Mouse (Mus musculus): Measurements from ENCODE around the gene Ccdc13.

Gene Ccdc13

DNA sequence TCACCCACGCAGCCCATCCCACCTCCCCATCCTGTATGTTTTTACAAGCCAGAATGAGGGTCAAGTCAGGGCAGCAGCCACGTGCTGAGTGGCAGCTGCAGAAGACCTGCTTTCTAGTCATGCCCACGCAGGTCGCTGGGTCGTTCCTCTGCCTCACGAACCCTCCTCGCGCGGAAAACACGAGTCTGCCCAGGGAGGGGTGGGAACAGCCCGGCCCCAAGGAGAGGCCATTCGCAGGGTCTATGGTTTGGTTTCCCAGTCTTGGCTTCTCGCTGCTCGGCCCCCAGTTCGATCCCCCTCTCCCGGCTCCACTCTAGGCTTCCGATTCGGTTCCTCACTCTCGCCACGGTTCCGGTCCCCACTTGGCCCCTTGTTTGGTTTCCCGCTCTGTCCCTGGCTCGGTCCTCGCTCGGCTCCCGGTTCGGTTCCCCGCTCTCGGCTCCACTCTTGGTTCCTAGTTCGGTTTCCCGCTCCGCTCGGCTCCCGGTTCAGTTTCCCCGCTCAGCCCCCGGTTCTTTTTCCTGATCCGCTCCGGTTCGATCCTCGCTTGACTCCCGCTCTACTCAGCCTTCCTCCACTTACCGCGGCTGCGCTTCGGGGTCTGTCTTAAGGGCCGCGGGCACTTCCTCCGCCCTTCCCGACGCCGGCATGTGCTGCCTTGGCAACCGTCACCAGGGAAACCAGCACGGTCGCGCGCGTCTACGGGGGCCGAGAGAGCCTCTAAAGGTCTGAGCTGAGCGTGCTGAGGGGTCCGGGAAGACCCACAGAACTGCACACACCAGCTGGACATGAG, at the start of gene Ccdc13:
TSS of gene Ccdc13 (minus strand) at position 633 of the 793 bp plus-strand sequence.
- peak; percentile 39 to 50 for DNase-seq

GRCm38 (mm10) chr9:121882015-121882457, 42.8 kb upstream of the Ccdc13 start:
- DNase-seq: no peak

DNA sequence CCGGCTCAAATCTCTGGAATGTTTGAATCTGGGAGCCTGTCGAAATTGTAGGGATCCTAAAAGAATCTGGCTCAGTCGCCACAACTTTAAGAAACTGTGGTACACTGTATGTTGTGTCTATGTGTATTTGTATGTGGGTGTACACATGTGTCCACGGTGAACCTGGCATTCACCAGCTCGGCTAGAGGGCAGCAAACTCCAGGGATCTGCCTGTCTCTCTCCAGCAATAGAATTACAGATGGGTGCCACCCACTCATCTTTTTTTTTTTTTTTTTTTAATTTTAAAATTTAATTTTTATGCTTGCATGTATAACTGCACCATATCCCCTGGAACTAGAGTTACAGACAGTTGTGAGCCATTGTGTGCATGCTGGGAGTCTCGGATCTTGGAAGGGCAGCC, 42.0 kb upstream of the Ccdc13 start:
- DNase-seq: no peak

DNA sequence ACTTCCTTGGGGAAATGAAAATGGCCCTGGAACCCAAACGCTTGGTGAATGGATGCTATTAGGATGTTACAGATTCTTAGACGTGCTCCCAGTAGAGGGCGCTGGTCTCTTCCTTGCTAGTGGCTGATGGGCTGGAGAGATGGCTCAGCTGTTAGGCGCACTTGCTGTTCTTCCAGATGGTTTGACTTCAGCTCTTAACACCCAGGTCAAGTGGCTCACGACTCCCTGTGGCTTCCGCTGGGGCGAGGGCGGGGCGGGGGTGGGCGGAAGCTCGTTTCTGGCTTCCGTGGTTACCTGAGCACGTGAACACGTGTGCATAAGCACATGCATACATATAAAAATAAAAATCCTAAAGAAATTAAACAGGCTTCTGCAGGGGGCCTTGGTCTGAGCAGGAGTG, 41.6 kb upstream of the Ccdc13 start:
- peak; percentile 49 to 68 for DNase-seq

- DNase-seq: peak; percentile 51 to 70
Observed at GRCm38 (mm10) chr9:121877052-121877740, 37.9 kb upstream of the Ccdc13 start.

DNA sequence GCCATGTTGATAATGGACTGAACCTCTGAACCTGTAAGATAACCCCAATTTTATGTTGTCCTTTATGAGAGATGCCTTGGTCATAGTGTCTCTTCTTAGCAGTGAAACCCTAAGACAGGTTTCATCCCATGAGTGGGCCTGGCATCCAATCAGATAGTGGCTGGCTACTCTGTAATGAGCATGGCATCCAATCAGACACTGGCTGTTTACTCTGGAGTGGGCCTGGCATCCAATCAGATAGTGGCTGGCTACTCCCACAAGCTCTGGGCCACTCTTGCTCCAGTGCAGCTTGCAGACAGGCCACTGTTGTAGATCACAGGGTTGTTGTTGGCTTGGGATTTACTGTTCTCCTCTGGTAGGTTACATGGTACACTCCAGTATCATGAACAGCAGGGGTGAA, 34.3 kb upstream of the Ccdc13 start:
- no peak for DNase-seq

GRCm38 (mm10) chr9:121872062-121872683, 32.9 kb upstream of the Ccdc13 start:
- DNase-seq: no peak

GRCm38 (mm10) chr9:121869973-121870515, 30.8 kb upstream of the Ccdc13 start:
- DNase-seq: no peak

GRCm38 (mm10) chr9:121869432-121869831, 30.2 kb upstream of the Ccdc13 start:
- no peak for DNase-seq

GRCm38 (mm10) chr9:121868236-121868635, 29.0 kb upstream of the Ccdc13 start:
- DNase-seq: no peak

DNA sequence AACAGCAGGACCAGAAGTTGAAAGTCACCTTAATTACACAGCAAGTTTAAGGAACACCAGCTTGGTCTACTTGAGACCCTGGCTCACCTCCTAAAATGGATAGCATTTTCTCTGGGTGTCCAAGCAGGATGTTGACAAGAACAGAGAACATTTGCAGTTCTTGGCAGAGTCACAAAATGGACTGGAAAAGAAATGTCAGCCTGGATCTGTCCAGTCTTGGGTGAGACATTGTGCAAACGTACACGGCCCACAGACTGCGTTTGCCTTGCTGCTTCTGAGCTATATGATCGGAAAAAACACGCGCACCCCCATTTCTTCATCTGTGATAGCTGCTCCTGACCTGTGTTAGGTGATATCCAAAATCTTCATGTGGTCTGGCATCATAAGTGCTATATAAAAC, 28.4 kb upstream of the Ccdc13 start:
- no peak for DNase-seq

GRCm38 (mm10) chr9:121865425-121866008, 26.3 kb upstream of the Ccdc13 start:
- DNase-seq: no peak

DNA sequence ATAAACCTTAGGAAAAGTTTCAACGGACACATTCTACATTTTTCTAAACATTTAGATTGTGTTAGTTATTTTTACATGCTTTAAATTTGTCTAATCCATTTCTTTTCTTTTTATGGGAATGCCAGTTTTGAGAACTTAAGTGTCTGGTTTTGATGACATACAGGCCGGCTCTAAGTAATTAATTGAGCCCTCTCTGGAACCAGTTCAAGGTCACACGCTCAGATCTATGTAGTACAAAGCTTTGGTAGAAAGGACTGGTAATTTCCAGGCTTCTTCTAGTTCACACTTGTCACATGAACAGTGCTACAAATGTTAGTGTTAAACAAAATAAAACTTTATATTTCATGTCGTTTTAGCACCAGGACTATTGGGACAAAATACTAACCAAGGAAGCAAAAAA, 25.6 kb upstream of the Ccdc13 start:
- DNase-seq: no peak

DNA sequence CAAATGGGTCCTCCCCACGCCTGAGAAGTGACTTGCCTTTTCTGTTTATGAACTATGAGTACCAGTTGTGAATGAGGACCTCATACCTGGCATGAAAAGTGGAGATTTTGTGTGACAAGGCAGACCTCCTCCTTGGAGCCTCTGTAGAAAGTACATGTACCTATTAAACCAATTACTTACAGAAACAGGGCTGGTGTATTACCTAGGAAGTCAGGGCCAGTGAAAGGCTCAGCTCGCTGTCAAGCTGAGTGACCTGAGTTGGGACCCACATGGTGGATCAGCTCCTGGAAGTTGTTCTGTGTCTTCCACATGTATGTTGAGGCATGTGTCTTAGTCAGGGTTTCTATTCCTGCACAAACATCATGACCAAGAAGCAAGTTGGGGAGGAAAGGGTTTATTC, 21.7 kb upstream of the Ccdc13 start:
- DNase-seq: no peak

GRCm38 (mm10) chr9:121859345-121859744, 20.1 kb upstream of the Ccdc13 start:
- DNase-seq: no peak

- no peak for DNase-seq
Observed at GRCm38 (mm10) chr9:121858153-121858488, 18.9 kb upstream of the Ccdc13 start, which contains the start of gene Higd1a. Gene Higd1a, minus strand, starts transcription at chr9:121858362.

DNA sequence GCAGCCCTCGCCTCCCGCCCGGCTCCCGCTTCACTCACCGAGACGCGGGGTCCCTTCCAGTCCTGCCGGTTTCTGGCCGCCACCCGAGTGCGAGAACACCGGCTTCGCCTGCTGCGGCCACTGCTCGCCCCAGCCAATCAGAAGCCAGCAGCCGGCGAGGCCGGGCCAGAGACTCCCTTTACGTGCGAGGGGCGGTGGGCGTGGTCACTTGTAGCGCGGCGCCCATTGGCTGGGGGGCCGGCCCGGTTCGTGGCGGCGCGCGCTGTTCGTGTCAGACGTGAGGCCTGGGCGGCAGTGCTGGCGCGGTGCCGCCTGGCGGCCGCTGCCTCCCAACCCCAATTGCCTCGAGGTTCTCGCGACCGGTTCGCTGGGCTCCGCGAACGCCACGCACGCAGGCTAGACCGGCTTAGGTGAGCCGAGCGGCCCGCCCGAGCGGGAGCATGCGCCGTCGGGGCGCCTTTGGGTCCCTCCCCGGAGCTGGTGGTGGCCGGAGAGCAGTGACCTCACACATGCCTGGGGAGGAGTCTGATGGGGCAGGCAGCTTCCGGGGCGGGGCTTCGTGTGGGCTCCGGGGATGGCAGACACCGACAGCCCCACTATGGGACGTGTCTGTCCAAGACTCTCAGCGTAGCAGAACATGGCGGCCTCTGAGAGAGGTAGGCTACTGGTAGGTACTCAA, 18.4 kb upstream of the Ccdc13 start:
- peak; percentile 97 to 98 for DNase-seq

- DNase-seq: peak; percentile 38 to 54
Observed at GRCm38 (mm10) chr9:121856649-121857416, 17.6 kb upstream of the Ccdc13 start.

- no peak for DNase-seq
Observed at GRCm38 (mm10) chr9:121854246-121854645, 15.0 kb upstream of the Ccdc13 start.

DNA sequence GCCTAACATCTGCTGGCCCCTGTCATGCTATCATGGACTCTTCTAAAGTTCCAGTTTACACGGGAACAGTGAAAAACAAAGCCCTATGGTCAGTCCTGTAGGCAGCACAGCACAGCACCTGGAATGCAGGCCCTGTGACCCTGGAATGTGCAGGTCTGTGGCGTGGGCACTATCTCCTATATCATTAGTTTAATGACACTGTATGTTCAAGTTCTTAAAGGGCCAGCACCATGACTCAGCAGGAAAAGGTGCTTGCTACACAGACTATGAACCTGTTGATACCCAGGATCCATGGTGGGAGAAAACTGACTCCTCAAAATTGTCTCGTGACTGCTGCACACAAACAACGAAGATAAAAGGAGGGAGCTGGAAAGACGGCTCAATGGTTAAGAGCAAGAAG, 8.6 kb upstream of the Ccdc13 start:
- no peak for DNase-seq

DNA sequence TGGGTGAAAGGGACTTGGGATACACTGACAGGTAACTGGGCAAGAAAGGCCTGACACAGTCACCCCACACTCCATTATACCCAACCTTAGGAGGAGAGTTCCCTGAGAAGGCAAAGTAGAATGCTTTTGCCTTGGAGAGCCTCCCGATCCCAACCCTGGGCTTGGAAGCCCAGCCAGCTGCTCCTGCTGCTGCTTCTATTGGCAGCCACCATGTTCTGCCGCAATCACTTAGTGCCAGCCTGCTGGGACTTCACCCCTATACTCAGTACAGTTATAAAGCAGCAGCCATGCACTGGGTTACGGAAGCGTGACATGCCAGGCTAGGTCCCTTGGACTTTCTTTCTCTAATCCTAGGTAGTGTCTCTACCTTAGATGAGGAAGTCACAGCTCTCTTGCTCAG, 7.9 kb upstream of the Ccdc13 start:
- no peak for DNase-seq

All from kidney, adult 8-10 months (tissue).